Mouse (Mus musculus) neutrophil, adult 59 days (primary cell): ENCODE data around the gene Dis3l2. TPM values are rescaled to one million over a fixed set of nuclear protein-coding genes. Genes with fewer than 3 reads are reported as not detected.

Experiments
- total RNA-seq, 2 experiments: library from RNA; stranded (reverse); gene quantifications; 1 replicate in 1 of 2; 2 replicates in 1 of 2; pipeline ENCODE4 v1.2.4; 2023

Gene Dis3l2
- 1 to 10 TPM; 6.6 to 6.9 TPM for total RNA-seq

GRCm38 (mm10) chr1:86703300-86703964 lies at the start of gene Dis3l2:
Gene Dis3l2 (plus strand): TSS chr1:86703808.

DNA sequence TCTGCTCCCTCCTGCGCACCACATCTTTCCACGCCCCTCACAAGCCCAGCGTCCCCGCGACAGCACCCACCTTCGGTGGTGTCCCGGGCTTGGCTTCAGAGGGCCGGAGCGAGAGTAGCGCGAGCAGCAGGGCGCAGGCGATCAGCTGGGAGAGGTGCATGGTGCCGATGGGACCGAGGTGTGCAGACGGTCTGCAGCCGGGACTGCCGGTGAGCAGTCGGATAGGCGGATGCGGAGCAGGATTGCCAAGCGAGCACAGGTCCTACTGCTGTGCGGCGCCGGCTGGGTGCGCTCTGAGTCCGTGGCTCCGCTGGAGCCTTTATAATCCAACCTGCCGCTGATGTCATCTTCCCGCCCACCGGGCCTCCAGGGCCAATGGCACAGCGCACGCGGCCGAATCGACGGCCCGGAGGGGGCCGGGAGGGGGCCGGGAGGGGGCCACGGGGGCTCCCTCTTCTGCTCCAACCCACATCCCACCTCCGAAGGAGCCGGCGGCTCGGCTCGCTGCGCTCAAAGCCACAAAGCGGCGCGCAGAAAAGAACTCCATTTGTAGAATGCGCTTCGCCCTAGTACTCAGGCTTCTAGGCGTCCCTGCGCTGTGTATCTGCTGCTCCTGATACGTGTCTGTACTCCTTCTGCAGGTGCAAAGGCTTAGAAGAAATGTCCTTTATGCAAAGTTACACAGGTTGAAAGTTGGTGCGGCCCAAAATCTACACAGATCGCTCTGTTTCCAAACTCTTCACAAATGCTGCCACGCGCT lies 33.1 kb upstream of the Dis3l2 start, which contains the start of gene Nppc:
Gene Nppc (minus strand): TSS at position 293 of the 760 bp plus-strand sequence.

GRCm38 (mm10) chr1:87089828-87090227 lies 386.2 kb downstream of the Dis3l2 start, which contains the start of gene Alppl2:
Gene Alppl2 (minus strand): TSS chr1:87089928.

Other genes starting within 250 kb of the Dis3l2 start
- 1,000 to 10,000 TPM; 1,058 to 1,193 TPM for gene Ptma, start 177.1 kb upstream of the Dis3l2 start, total RNA-seq
- gene Pde6d, start 121.2 kb upstream of the Dis3l2 start, total RNA-seq, result 10 to 100 TPM; 22.1 to 25.7 TPM
- gene Cops7b, start 120.9 kb upstream of the Dis3l2 start, total RNA-seq, result 1 to 10 TPM; 7.4 to 9.2 TPM
- gene Nppc, start 33.2 kb upstream of the Dis3l2 start, total RNA-seq, result not detected